Mouse (Mus musculus) embryonic facial prominence, embryonic 11.5 days (tissue): ENCODE measurements at regions not wholly inside any gene's neighbourhood (a gene's known extent, or its start where the extent isn't known, plus 50 kb on each side); places are given as distances from the start of the nearest gene placed in this dataset.

Experiments used
- ATAC-seq: fragments of 200-750 bp; cut with Nextera tagmentation; replicated peaks from 2 replicates; pipeline ENCODE4 v1.8.0; 2017; ENCODE audit warnings: low read depth; ENCODE audit not compliant: insufficient number of reproducible peaks, low FRiP score, low TSS enrichment
- DNase-seq: peaks from one replicate; pipeline ENCODE4 v3.0.0-alpha.2; 2015; ENCODE audit warnings: low spot score
- H3K27ac ChIP-seq: fragments of 300-500 bp; sonication (generic); replicated peaks from 2 replicates; pipeline ENCODE4 v1.5.1; 2014; ENCODE audit warnings: mild to moderate bottlenecking, low read depth, low read length, control low read depth
- H3K27me3 ChIP-seq: fragments of 300-500 bp; sonication (generic); 2 replicates; pipeline ENCODE4 v1.6.1; 2014; ENCODE audit warnings: mild to moderate bottlenecking, low read length, moderate library complexity, mixed read lengths; ENCODE audit not compliant: control insufficient read depth, insufficient read depth
- H3K36me3 ChIP-seq: fragments of 300-500 bp; sonication (generic); replicated peaks from 2 replicates; pipeline ENCODE4 v1.6.1; 2014; ENCODE audit warnings: low read depth, mild to moderate bottlenecking, low read length, moderate library complexity, mixed read lengths; ENCODE audit not compliant: control insufficient read depth, insufficient read depth
- H3K4me1 ChIP-seq: fragments of 300-500 bp; sonication (generic); 2 replicates; pipeline ENCODE4 v1.6.1; 2014; ENCODE audit warnings: low read length, mixed read lengths; ENCODE audit not compliant: control insufficient read depth, insufficient read depth
- H3K4me2 ChIP-seq: fragments of 300-500 bp; sonication (generic); 2 replicates; pipeline ENCODE4 v1.6.1; 2014; ENCODE audit warnings: low read depth, mild to moderate bottlenecking, control low read depth, low read length, moderate library complexity
- H3K4me3 ChIP-seq: fragments of 300-500 bp; sonication (generic); 2 replicates; pipeline ENCODE4 v1.5.1; 2014; ENCODE audit warnings: low read depth, low read length, control low read depth
- H3K9ac ChIP-seq: fragments of 300-500 bp; sonication (generic); replicated peaks from 2 replicates; pipeline ENCODE4 v1.6.1; 2014; ENCODE audit warnings: mild to moderate bottlenecking, control low read depth, low read length
- H3K9me3 ChIP-seq: fragments of 300-500 bp; sonication (generic); replicated peaks from 2 replicates; pipeline ENCODE4 v1.6.1; 2016; ENCODE audit warnings: mild to moderate bottlenecking, low read length, inconsistent platforms, mixed read lengths; ENCODE audit not compliant: control insufficient read depth
- WGBS: fragments of 180-500 bp; shearing (Covaris S2); extraction: QIAGEN DNeasy Blood & Tissue Kit; methylation state at CpG from one replicate; pipeline ENCODE4 v1.1.7; 2014; 5-methylcytosine and 5-hydroxymethylcytosine counted together

- H3K36me3 ChIP-seq, result no peaks in the 10 kb centered on the region
- no peak overlapping the region for H3K27ac ChIP-seq
- WGBS, result 86% methylated on average over 5 of the region's 5 CpGs
- no peaks in the 10 kb centered on the region for H3K27me3 ChIP-seq
- no peak overlapping the region for H3K4me2 ChIP-seq
- no peaks in the 10 kb centered on the region for H3K4me1 ChIP-seq
- no peak overlapping the region for H3K4me3 ChIP-seq
- no peak for ATAC-seq
- no peaks in the 10 kb centered on the region for H3K9me3 ChIP-seq
- H3K9ac ChIP-seq, result no peak overlapping the region
- DNase-seq, result no peak
Measured at GRCm38 (mm10) chr4:93520454-93521100, 185.3 kb upstream of the Tusc1 start.

- H3K36me3 ChIP-seq, result no peaks in the 10 kb centered on the region
- no peaks in the 10 kb centered on the region for H3K9me3 ChIP-seq
- no peaks in the 10 kb centered on the region for H3K27me3 ChIP-seq
- no peaks in the 10 kb centered on the region for H3K4me1 ChIP-seq
- DNase-seq, result no peak
- no peak overlapping the region for H3K27ac ChIP-seq
- WGBS, result 92% methylated on average over 5 of the region's 5 CpGs
- no peak for ATAC-seq
- H3K4me2 ChIP-seq, result no peak overlapping the region
- H3K4me3 ChIP-seq, result no peak overlapping the region
- H3K9ac ChIP-seq, result no peak overlapping the region
Measured at GRCm38 (mm10) chr4:93518925-93519324, 183.6 kb upstream of the Tusc1 start.

GRCm38 (mm10) chr4:93510771-93511170, 175.5 kb upstream of the Tusc1 start:
- Histone ChIP-seq H3K4me3 (no peak overlapping the region), H3K36me3 (no peaks in the 10 kb centered on the region), H3K27me3 (no peaks in the 10 kb centered on the region), H3K9me3 (no peaks in the 10 kb centered on the region), H3K9ac (no peak overlapping the region), H3K4me2 (no peak overlapping the region), H3K27ac (no peak overlapping the region), H3K4me1 (no peaks in the 10 kb centered on the region)
- ATAC-seq (no peak), DNase-seq (no peak)
- 26% methylated on average over 1 of the region's 1 CpGs for WGBS

- no peaks in the 10 kb centered on the region for H3K36me3 ChIP-seq
- no peak overlapping the region for H3K4me2 ChIP-seq
- no peak for DNase-seq
- H3K4me3 ChIP-seq, result no peak overlapping the region
- WGBS, result 87% methylated on average over 2 of the region's 2 CpGs
- ATAC-seq, result no peak
- H3K9ac ChIP-seq, result no peak overlapping the region
- H3K4me1 ChIP-seq, result no peaks in the 10 kb centered on the region
- no peaks in the 10 kb centered on the region for H3K9me3 ChIP-seq
- no peaks in the 10 kb centered on the region for H3K27me3 ChIP-seq
- H3K27ac ChIP-seq, result no peak overlapping the region
Measured at GRCm38 (mm10) chr4:93496871-93497270, 161.6 kb upstream of the Tusc1 start.

DNA sequence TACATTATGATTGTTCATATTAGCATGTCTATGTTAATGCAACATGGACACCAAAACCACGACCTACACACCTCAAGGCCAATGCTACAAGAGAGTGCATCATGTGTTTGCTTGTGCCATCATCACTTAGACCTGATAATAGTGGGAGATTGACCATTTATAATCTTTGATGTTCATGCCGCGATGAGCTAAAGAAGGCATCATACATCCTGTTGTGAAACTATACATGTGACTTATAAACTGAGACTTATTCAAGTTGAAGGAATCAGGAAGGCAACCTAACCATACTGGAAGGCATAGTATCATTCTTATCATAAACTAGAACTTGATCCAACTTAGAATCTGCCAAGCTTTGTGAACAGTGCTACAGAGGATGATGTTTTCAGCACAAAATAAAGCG, 159.0 kb upstream of the Tusc1 start:
- ATAC-seq, result no peak
- H3K27ac ChIP-seq, result no peak overlapping the region
- no peak overlapping the region for H3K9ac ChIP-seq
- no peaks in the 10 kb centered on the region for H3K27me3 ChIP-seq
- H3K9me3 ChIP-seq, result no peaks in the 10 kb centered on the region
- no peak for DNase-seq
- no peak overlapping the region for H3K4me3 ChIP-seq
- WGBS, result 91% methylated on average over 4 of the region's 4 CpGs
- no peak overlapping the region for H3K4me2 ChIP-seq
- H3K36me3 ChIP-seq, result no peaks in the 10 kb centered on the region
- H3K4me1 ChIP-seq, result no peaks in the 10 kb centered on the region

DNA sequence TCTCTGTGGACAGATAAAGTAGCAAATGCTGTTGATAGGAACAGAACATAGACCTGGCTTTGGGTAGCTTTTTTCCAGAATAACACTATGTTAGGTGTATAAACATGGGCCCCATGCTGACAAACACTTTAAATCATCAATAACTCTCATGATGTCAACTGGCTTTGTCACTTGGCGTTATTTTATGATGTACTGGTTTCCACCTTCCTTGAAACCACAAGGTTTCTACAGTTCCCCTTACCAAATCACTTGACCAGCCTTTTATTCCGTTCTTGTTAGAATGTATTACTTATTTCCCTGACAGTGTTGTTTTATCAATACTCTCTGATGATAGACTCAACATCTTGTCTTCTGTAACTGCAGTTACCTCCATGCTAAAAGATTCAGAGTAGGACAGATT, 158.6 kb upstream of the Tusc1 start:
- no peaks in the 10 kb centered on the region for H3K27me3 ChIP-seq
- WGBS, result 80% methylated on average over 2 of the region's 2 CpGs
- H3K9me3 ChIP-seq, result no peaks in the 10 kb centered on the region
- no peak for ATAC-seq
- H3K27ac ChIP-seq, result no peak overlapping the region
- DNase-seq, result no peak
- no peak overlapping the region for H3K4me2 ChIP-seq
- H3K9ac ChIP-seq, result no peak overlapping the region
- H3K4me1 ChIP-seq, result no peaks in the 10 kb centered on the region
- no peaks in the 10 kb centered on the region for H3K36me3 ChIP-seq
- H3K4me3 ChIP-seq, result no peak overlapping the region

DNA sequence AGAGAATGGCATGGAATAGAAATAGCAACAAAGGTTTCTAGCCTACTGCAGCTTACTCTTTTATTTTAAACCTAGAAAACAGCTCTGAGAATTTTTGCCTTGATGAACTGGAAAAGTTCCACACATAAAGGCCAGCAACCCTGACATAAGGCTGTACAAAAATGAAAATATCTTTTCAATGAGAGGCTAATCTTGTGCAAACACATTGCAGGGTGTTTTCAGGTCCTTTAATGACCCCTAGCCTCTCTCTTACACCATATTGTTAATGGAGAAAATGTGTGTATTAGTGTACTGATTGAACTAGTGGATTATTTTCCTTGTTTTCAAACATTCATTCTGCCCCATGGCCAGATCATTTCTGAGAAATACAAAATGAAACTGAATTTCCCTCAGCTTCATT, 158.0 kb upstream of the Tusc1 start:
- no peak for DNase-seq

DNA sequence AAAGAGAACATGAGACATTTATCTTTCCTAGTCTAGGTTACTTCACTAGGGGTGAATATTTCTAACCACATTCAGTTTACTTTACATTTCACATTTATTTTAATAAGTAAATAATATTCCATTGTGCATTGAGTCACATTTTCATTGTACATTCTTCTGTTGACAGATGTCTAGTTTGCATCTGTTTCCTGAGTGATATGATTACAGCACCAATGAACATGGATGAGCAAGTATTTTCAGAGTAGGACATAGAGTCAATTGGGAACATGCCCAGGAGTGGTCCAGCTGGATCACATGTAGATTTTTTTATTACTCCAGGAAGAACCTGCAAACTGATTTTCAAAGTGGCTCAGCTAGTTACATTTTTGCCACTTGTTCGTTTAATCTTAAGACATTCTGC, 153.3 kb upstream of the Tusc1 start:
- ATAC-seq (no peak), DNase-seq (no peak)
- H3K27me3 ChIP-seq, result no peaks in the 10 kb centered on the region
- H3K4me1 ChIP-seq, result no peaks in the 10 kb centered on the region
- no peak overlapping the region for H3K27ac ChIP-seq
- no peak overlapping the region for H3K9ac ChIP-seq
- H3K4me3 ChIP-seq, result no peak overlapping the region
- no peak overlapping the region for H3K4me2 ChIP-seq
- H3K36me3 ChIP-seq, result no peaks in the 10 kb centered on the region
- H3K9me3 ChIP-seq, result no peaks in the 10 kb centered on the region
- WGBS, result 83% methylated on average over 1 of the region's 1 CpGs

More for the DNA sequence above, 158.0 kb upstream of the Tusc1 start:
- Histone ChIP-seq H3K9me3 (no peaks in the 10 kb centered on the region), H3K4me1 (no peaks in the 10 kb centered on the region), H3K9ac (no peak overlapping the region), H3K4me2 (no peak overlapping the region), H3K36me3 (no peaks in the 10 kb centered on the region), H3K27me3 (no peaks in the 10 kb centered on the region), H3K4me3 (no peak overlapping the region), H3K27ac (no peak overlapping the region)
- ATAC-seq, result no peak
